ENCODE assay signal across 16 mouse cellular contexts in the genomic region with DNA sequence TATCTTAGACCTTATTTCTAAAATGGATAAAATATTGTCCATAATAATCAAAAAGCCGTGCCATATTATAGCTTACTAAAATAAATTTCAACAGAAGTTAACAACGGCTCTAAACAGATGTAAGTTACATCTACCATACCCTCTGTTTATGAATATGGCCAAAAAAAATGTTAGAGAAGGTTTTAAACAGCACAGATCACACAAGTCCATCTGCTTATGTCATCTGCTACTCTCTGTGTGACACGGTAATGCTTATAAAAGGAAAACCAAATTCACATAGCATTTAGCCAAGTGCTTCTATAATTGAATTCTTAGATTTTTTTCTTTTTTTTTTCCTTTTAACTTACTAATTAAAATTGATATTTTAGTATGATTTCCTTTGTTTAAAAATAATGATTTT.
"Had no signal": no experiment of that assay in that cellular context is flagged by ENCODE, and none has a peak within 500 bp of the region (broad histone marks: within the 10 kb centered on the region; RNA-seq: fewer than 3 reads in every experiment).

No protein-coding gene starts in this region.

- H3K27ac ChIP-seq: layer of hippocampus, adult 2 months; limb, embryonic 15.5 days; liver, embryonic 12.5 days; macrophage; midbrain, embryonic 15.5 days; neural tube, embryonic 12.5 days; stomach, postnatal 0 days had no signal

- H3K4me2 ChIP-seq: limb, embryonic 15.5 days; liver, embryonic 12.5 days; lung, embryonic 14.5 days; midbrain, embryonic 11.5 days; midbrain, embryonic 15.5 days; neural tube, embryonic 12.5 days had no signal

- H3K4me1 ChIP-seq: limb, embryonic 15.5 days; liver, embryonic 12.5 days; midbrain, embryonic 15.5 days; neural tube, embryonic 12.5 days had no signal

- ATAC-seq: liver, embryonic 12.5 days; midbrain, embryonic 15.5 days had no signal

- H3K9ac ChIP-seq: limb, embryonic 15.5 days; liver, embryonic 12.5 days; lung, embryonic 14.5 days; midbrain, embryonic 15.5 days; neural tube, embryonic 12.5 days had no signal

- H3K4me3 ChIP-seq: layer of hippocampus, adult 2 months; limb, embryonic 15.5 days; liver, embryonic 12.5 days; megakaryocyte, embryonic 14.5 days; midbrain, embryonic 15.5 days; neural tube, embryonic 12.5 days had no signal

- H3K9me3 ChIP-seq: limb, embryonic 15.5 days; liver, embryonic 12.5 days; megakaryocyte, embryonic 14.5 days; midbrain, embryonic 15.5 days; neural tube, embryonic 12.5 days had no signal

- DNase-seq: kidney, adult 8-10 months; kidney, postnatal 36 days; layer of hippocampus, postnatal 36 days; lung, embryonic 14.5 days; lung, postnatal 10 days; thymus, adult 18-20 months; thymus, postnatal 14 days had no signal

- H3K27me3 ChIP-seq: limb, embryonic 15.5 days; liver, embryonic 12.5 days; megakaryocyte, embryonic 14.5 days; midbrain, embryonic 15.5 days; neural tube, embryonic 12.5 days had no signal

- H3K36me3 ChIP-seq: limb, embryonic 15.5 days; liver, embryonic 12.5 days; midbrain, embryonic 15.5 days; neural tube, embryonic 12.5 days had no signal
